Mouse (Mus musculus): ENCODE data around the gene Laptm5.

Gene Laptm5

DNA sequence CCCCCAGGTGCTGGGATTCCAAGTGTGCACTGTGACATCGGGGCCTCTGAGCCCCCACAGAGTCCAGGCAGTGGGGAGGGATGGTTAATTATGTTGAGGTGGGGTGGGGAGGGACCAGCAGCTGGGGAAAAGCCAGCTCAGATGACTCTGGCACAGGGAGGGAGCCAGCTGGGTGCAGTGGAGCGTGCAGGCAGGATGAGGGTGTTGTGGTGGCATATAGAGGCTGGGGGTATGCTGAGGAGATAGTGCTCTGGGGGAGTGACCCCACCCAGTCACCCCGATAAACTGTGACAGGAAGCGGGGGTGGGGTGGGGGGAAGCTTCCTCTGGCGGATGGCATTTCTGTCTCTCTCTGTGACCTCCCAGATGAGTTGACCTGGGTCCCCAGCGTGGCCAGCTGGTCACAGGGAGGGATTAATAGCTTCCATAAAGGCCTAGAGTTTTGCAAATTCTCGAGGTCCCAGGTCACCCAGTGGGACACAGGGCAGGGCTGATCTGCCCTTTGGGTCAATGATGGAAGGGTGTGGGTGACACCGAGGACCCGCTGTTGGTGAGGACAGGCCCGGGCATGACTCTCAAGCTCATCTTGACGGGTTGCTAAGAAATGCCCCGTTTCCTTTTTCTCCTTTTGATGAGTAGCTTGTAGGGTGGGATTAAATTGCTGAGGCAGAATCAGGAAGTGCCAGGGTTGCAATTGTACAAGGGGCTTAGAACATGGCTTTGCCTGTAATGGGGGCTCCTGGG lies 8.2 kb downstream of the Laptm5 start:
- no peak for DNase-seq (ENCODE audit: low read depth)

GRCm38 (mm10) chr4:130921986-130922385 lies 9.1 kb downstream of the Laptm5 start:
- DNase-seq (ENCODE audit: low read depth) = no peak

GRCm38 (mm10) chr4:130926274-130926673 lies 13.3 kb downstream of the Laptm5 start:
- no peak for DNase-seq (ENCODE audit: low read depth)

GRCm38 (mm10) chr4:130927821-130928220 lies 14.9 kb downstream of the Laptm5 start:
- no peak for DNase-seq (ENCODE audit: low read depth)

- no peak for DNase-seq (ENCODE audit: low read depth)
Measured at GRCm38 (mm10) chr4:130942644-130943043, 29.7 kb downstream of the Laptm5 start.

- no peak for DNase-seq (ENCODE audit: low read depth)
Measured at GRCm38 (mm10) chr4:130944112-130944511, 31.2 kb downstream of the Laptm5 start, which contains the start of gene Matn1. Matn1 (plus strand) TSS chr4:130944385.

- DNase-seq (ENCODE audit: low read depth) = no peak
Measured at GRCm38 (mm10) chr4:130944779-130945178, 31.9 kb downstream of the Laptm5 start.

DNA sequence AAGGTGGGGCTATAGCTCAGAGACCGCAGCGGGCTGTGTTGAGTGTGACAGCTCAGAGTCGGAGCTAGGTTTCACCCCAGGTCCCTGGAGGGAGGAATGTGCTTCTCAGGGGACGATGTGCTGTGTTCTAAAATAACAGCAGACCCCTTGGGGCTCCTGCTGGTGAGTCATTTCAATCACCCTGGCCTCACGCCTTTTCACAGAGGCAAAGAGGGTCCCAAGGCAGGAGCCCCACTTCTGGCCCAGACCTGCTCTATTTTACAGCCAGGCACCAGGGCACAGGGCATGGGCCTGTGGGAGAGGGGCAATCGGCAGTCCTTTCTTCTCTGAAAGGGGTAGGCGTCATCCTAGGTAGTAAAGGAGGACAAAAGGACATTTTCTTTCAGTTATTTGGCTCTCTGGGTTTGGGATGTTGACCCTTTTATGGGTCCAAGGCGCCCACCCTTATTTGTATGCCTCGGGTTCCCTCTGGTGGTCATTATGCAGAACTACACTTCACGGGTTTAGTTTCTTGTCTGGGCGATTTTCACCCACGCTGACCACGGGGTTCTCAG lies 34.2 kb downstream of the Laptm5 start:
- DNase-seq (ENCODE audit: low read depth) = peak; percentile 57

DNA sequence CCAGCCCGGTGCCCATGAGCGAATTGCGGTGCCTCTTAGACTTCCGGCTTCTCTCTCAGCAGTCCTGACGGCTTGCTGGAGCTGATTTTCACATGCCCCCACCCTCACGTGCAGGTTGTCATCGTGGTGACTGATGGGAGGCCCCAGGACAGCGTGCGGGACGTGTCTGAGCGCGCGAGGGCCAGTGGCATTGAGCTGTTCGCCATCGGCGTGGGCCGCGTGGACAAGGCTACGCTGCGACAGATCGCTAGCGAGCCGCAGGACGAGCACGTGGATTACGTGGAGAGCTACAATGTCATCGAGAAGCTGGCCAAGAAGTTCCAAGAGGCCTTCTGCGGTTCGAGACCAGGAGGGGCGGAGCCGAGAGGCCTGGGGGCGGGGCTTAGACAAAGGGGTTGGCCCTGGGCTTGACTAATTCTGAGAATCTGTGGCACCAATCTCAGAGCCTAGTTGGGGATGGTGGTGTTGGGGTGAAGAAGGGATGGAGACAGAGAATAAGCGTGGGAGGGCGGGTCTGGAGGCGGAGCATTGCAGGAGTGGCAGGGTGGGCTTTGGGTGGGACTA lies 37.0 kb downstream of the Laptm5 start:
- DNase-seq (ENCODE audit: low read depth) = no peak

GRCm38 (mm10) chr4:130952531-130952930 lies 39.6 kb downstream of the Laptm5 start:
- DNase-seq (ENCODE audit: low read depth) = no peak

- DNase-seq (ENCODE audit: low read depth) = no peak
Measured at GRCm38 (mm10) chr4:130957156-130957555, 44.2 kb downstream of the Laptm5 start.

DNA sequence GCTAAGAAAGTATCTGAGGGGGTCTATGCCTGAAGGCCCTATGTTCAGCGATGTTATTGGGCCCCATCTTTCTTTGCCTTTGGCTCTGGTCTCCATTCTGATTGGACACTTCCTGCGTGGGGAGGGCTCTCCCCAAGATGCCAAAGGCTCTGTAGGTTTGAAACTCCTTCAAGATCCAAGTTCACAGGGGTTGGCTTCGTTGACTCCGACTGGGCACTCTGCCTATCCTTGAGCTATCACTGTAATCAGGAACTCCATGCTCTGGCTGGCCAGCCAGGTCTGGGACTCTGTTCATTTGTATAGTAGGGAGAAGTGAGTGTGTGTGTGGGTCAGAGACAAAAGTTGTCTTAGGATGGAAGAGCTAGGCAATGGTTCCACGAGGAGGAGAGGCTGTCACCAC lies 45.9 kb downstream of the Laptm5 start:
- DNase-seq (ENCODE audit: low read depth) = no peak

DNA sequence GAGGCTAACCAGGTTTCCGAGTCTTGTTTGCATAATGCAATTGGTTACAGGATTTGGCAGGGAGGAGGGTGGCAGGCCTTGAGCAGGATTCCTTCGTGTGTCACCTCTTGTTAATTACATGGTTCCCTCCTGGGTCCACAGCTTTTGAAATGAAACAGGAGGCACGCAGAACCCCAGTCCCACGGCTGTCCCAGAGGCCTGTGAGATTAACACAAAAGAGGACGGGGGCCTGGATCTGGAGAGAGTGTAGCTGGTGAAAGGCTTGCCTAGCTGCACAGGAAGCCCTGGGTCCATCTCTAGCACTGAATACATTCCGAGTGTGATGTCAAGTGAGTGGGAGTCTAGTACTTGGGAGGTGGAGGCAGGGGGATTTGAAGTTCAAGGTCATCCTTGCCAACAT lies 46.8 kb downstream of the Laptm5 start:
- no peak for DNase-seq (ENCODE audit: low read depth)

GRCm38 (mm10) chr4:130960118-130960734 lies 47.3 kb downstream of the Laptm5 start:
- DNase-seq (ENCODE audit: low read depth) = peak; percentile 85

- no peak for DNase-seq (ENCODE audit: low read depth)
Measured at GRCm38 (mm10) chr4:130971278-130971677, 58.4 kb downstream of the Laptm5 start.

- DNase-seq (ENCODE audit: low read depth) = no peak
Measured at GRCm38 (mm10) chr4:130972421-130972829, 59.5 kb downstream of the Laptm5 start.

DNA sequence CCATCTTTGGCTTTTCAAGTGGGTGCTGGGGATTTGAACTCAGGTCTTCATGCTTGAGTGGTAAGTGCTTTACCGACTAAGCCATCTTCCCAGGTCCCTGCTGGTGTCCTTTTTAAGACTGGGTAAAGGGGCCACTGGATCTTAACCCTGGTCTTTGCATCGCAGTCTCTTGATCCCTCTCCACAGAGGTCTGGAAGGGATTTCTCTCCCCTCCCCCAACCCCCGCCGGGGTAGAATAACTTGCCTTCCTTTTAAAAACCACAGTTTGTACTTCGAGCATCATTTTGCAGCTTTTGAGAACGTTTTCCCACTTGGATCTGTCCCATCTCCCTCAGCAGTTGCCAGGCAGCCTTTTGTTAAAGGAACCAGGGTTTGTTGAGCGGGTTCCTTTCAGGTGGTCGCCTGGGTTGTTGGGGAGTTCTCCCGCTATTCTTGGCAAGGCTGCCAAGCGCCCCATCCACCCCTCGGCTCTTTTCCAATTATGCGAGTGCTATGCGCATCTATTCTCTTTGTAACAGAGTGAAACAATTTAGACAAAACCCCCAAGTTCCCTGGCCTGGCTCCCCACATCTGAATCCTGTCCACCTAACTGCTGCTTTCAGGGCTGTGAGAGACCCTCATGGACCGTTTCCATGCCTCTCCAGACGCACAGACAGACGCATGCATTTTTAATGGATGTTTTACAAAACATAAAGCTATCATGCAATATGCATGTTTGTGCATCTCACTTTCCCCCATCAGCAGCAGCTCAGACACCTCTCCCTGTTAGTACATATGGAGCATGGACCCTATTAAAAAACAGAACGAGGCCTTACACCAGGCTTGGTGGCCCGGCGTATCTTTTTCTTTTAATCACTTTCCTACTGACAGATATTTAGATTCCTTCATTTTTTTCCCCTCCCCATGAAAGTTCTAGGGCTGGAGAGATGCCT lies 60.7 kb downstream of the Laptm5 start:
- DNase-seq (ENCODE audit: low read depth) = no peak

GRCm38 (mm10) chr4:130978981-130979380 lies 66.1 kb downstream of the Laptm5 start:
- peak; percentile 28 for DNase-seq (ENCODE audit: low read depth)

- DNase-seq (ENCODE audit: low read depth) = no peak
Measured at GRCm38 (mm10) chr4:130984416-130985182, 71.7 kb downstream of the Laptm5 start.
